Mouse (Mus musculus) fibroblast of lung, adult 2 months (primary cell): ENCODE data around the gene Fam53b.
A peak's percentile ranks its signal among the peaks of the same experiment; 100 is the strongest.

Experiments used
- DNase-seq: peaks from one replicate; pipeline ENCODE4 v3.0.0-alpha.2; 2011; ENCODE audit warnings: low read depth

Fam53b gene

DNA sequence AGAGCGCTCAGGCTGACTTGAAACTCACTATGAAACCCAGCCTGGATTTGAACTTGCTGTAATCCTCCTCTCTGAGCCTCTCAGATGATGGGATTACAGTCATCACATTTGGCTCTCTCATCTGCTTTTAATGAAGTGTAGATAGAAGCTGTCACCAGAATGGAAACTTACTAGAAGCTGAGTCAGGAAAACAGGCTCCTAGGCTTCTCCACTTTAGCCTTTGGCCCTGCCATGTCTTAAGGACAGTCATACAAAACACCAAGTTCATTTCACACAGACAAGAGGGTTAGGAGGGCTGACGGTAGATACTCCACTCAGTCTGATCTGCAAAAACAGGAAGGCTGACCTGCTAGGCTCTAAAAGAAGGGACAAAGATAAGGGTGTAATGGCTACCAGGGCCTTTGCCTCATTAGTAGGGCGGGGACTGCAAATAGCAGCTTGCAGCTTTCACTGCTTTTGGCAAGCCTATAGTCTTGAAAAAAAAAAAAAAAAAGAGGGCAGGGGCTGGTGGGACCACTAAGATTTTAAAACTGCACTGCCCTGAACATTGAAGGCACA is 48.0 kb downstream of the Fam53b start:
- no peak for DNase-seq

DNA sequence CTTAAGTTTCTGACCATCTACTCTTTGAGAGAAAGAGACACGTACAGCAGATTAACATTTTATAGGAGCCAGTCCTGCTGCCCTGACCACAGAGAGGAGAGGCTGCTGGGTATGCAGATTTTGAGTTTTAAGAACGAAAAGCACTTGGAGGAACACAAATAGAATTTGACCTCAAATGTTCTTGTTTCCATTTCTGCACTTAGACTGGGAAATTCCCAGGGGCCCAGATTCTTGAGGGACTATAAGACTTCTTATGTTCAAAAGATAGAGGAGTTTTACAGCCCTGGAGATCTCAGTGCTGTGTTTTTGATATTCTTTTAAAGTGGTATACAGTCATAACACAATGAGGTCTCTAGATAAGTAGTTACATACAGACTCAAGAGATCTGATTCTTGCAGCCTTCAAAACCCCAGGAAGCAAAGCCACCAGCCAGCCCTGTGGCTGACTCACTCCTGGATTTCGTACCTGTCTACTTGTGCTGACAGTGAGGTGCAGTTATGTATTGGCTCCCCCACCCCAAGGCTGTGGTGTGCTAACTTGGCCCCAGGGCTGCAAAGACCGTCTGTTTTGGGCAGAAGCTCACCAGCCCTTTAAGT is 48.7 kb downstream of the Fam53b start:
- DNase-seq = no peak

DNA sequence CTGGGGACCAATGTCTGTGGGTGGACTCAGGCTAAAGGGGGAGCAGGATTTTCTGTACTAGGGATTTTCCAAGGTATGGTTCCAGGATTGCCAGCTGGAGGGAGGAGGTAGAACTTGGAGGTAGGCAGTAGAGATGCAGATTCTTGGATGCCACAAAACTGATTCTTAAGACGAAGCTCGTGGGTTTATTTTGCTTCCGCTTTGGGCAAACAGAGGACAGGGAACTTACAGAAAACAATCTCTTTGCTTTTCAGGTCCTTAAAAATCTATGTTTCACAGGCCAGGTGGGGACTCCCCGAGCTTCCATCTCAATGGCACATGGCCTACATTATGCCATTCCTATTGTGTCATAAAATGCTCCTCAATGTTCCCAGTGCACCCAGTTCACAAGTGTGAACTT is 49.4 kb downstream of the Fam53b start:
- no peak for DNase-seq

DNA sequence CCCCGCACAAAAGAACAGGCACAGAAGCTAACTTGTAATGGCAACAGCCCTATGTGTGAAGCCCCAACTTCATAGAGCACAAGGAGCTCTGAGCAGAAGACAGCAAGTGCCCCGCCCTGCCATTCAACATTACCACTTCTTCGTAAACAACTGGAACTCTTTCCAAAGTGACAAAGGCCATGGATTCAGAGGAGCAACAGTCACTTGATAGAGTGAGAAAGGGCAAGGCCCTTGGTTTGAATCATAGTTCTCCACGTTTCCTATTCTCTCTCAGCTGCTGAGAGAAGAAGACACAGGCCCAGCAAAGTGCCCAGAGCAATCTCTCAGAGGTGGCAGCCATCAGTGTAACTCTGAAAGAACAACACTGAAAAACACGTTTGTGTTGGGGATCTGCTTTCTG is 49.8 kb downstream of the Fam53b start:
- DNase-seq = no peak

DNA sequence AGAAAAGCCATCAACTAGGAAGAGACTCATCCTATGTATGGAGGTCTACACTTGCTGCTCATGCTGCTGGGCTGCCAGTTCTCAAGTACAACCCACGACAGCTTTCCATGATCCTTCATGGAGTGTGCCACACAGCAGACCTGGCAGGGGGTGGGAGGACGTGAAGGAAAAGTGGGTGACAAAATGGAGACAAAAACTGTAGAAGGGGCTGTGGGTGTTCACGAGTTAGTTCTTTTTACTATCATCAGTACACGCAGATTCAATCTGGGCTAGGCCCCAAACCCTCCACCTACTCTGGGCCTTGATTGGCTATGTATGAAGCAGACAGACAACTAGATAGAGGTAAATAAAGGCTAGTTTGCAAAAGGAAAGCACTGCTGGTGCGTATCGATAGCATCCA is 50.3 kb downstream of the Fam53b start:
- DNase-seq = no peak

DNA sequence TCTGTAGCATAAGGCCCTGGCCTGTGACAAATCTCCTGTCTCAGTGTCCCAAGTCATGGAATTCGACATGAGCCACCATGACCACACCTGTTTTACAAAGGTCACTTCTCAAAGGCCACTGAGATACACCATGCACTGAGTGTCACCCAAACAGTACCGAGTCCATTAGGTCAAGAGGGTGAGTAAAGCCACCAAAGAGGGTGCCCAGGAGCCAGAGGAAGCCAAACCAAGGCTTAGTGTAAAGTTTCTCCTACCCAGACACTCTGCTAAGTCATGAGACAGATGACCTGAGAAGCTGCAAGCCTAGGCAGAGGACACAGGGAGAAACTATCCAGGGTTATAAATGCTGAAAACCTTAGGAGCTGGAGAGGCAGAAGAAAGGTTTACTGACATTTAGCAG is 52.3 kb downstream of the Fam53b start:
- no peak for DNase-seq

DNA sequence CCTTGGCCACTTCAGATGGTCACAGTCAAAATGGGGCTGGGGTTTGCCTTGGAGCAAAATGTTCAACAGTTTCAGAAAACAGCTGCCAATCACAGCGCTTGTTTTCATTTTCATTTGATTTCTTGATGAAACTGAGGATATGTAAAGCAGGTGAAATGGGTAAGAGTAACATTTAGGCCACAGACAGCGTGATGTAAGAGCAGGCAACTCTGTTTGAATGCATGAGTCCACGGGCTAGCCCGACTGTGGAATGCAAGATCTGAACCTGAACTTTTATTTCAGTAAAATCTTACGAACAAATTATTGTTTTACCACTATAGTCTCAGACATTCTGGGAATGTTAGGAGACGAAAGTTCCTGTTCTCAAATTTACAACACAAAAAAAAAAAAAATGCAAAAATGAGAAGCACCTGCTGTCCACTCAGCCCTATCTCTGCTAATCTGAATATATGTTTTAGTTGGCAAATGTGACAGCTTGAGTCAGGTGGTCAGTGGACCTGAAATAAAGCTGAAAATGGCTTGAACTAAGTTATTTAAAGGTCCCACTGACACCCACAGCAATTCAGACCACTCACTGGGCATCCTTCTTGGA is 53.0 kb downstream of the Fam53b start:
- DNase-seq = no peak

DNA sequence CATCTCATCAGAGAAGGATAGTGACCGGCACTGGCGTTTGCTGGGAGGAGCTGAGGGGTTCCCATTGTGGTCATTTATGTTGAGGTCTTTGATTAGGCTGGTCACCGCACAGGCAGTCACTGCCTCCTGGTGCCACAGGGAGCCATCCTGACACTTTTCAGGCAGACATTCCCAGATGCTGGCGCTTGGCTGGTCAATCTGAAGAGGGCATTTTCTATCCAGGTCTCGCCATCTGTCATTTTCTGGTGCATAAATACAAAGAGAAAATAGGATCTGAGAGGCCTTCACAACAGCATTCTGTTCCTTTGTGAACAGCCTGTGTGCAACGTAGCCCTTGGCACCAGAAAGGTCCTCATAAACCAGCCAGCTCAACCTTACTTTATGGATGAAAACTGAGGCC is 53.8 kb downstream of the Fam53b start:
- DNase-seq = no peak

DNA sequence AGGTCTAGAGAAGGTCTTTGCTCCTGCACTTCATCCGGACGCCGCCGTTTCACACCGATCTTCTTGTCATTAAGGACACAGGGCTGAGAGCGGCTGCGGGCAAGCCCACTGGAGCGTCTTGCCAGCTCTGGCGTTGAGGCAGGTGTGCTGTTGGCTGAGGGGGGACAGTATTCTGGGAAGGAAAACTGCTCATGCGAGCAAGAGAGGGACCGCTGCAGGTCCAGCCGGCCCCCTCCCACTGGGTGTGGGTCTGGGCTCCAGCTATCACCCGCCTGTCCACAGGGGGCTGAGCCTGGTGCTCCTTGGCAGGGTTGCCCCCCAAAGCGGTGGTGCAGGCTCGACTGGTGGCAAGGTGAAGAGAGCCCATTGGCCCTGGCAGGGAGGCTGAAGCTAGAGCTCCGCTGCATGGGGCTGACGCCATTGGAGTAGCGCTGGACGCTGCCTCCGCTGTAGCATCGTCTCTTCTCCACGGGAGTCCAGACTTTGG is 54.2 kb downstream of the Fam53b start:
- no peak for DNase-seq

DNA sequence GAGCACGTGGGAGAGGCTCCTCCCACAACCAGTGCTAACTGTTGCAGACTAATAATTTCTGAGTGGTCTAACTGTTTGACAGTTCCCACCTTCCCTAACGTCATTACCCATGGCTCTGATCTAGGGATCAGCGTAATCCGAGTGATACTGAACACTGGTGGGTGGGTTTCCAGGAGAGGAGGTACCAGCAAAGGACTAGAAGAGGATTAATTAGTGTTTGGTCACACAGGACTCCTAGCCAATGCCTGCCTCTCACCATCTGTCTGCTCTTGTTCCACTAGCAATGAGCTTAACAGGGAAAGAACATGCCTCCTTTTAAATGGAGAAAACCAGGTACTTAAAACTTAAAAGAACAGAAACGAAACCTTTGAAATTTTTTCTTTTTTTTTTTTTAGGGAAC is 54.8 kb downstream of the Fam53b start:
- DNase-seq = no peak

DNA sequence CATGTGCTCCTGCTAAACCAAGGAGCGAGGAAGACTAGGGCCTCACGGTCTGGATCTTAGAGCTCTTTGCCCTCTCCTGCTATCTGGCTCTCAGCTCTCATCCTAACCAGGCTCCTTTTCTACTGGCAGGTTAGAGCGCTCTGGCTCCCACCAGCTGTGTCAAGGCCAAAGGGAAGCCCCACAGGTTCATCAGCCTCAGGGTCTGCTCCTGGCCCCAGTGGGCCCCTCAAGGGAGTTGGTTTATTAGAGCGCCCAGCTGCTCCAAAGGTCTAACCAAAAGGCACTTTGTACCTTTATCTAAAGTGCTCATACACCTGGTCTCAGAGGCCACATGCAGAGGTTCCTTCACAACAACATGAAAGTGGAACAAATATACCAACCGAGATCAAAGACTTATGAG is 57.4 kb downstream of the Fam53b start:
- DNase-seq = no peak

DNA sequence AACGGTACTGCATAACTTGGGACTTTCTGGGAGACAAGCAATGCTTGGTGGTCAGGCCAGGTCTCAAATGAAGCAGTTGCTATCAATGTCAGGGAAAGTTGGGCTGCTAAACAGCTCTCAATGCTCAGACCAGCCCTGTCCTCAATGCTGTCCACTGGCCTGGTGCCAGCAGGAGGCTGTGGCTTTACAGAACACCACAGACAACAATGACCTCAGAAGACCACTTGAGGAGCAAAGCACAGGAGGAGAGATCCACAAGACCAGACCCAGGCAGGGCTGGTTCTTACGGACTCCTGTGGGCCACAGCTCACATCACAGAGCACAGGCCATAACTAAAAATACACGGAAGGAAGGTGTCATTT is 59.3 kb downstream of the Fam53b start:
- DNase-seq = no peak

DNA sequence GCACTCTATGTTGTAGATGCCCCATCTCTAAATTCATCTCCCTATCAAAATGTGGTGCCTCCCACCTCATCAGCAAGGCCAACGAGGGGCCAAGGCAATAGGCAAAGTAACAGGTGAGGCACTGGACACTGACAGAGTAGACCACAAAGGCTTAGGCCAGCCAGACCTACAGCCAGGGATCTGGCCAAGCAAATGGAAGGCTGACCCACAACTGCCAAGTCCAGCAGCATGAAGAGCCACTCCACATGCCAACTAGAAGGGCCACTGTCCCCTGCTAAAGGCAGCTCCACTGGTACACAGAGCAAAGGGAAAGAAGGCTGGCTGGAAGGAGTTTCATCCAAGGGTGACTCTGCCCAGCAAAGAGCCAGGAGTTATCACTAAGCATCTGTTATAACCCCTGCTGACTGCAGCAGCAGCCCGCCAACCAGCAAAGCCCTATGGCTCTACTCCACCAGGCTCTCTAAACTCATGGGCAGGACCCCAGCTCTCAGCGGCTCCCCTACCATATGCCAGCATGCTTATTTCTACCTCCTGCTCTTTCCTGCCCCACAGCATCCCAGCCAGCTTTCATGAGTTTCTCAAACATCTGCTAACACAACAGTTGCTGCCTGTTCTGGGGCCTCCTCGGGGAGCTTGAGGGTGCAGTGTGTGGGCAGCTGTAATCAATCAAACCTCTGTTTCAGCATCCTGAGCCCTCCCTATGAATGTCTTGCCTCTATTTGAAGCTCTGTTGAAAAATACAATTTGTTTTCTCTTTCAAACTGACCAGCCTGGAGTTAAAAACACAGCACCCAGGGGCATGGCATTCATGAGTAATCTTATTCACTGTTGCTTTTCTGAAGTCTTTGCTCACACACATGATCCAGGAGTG is 59.9 kb downstream of the Fam53b start:
- DNase-seq = peak; percentile 69

DNA sequence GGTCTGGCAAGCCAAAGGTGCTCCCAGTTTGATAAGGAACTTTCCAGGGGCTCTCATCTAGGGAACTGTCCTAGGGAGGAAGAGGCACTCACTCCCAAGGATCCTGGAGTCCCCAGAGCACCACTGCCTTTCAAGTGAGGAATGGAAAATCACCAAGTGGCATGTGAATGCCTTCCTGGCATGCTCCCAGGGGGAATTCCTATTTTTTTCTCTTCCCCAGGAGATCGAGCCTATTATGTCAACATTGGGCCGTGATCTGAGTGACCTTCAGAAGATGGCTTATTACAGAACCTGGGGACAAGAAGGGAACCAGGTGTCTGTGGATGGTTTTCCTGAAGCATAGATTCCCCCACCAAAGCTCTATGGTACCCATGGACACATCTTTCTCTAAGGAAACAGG is 62.0 kb downstream of the Fam53b start:
- no peak for DNase-seq

DNA sequence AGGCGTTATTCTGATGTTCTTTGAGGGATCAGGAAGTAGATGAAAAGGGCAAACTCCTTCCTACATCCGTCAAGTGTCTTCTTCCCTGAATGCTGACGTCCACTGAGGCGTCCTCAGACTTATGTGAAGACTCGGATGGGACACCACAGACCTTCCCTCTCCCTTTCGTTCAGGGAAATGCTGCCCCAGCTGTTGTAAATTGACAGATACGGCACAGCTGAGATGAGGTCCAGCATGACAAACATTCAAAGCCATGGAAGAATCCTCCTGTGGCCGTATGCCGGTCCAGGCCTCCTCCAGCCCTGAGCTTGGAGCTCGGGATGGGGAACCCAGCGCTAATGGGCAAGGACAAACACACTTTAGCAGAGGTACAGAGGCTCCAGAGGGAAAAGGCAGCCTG is 64.2 kb downstream of the Fam53b start:
- DNase-seq = no peak

DNA sequence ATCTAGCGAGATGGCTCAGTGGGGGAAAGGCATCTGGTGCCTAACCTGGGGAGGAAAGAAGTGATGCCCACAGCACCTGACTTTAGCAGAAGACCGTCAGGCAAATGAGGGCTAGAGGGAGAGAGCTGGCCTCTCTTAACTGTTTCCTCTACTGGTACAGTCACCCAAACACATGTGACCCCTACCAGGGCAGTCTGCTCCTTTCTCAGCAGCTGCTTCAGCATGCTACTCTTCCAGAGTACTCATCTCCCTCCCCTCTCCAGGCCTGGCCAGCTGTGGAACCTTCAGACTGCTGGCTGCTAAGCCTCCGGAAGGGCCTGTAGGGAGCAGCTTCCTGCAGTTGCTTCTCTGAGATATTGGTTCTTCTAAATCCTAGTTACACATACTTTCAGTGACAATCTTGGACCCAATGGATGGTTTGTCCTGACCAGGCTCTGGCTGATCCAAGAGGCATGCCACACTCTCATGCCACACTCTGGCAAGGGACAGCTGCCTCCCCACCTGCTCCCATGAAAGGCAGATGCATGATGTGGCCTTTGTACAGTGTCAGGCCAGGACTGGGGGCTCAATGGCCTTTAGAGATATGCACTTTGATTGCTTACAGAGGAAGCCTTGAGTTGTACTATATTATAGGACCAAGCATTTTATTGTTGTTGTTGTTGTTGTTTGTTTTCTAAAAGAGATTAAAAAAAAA is 65.5 kb downstream of the Fam53b start:
- DNase-seq = no peak

DNA sequence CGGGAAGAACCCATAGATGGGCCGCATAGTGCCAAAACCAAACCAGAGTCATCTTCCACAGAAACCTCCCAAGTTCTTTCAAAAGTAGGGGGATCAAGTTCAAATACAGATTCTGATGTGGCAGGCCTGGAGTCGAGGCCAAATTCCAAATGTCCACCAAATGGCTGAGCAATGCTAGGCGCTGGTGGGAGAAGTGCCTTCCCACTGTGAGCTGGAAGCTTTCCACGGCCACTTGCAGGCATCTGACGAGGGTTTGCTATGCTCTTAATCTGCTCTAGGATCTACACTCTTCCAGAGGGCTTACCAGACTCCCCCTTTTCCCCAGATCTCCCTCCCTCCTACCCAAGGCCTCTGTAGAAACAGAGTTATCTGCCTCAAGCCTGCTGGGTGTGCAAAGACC is 66.6 kb downstream of the Fam53b start:
- DNase-seq = no peak

DNA sequence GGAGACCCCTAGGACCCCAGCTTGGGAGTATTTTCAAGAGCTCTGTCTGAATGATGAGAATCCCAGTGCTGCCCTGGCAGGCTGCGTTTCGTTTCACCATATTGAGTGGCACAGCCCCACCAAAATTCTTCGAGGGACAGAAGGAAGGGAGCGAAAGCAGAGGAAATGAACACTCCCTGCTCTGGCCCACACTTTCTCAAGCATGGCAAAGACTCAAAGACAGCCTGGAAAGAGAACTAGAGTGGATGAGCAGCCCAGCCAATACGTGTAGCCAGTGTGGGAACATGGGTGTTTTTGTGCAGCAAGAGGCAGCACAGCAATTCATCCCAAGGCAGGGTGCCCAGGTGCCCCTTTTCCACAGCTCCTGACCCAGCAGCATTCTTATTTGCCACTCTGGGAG is 70.8 kb downstream of the Fam53b start:
- no peak for DNase-seq

DNA sequence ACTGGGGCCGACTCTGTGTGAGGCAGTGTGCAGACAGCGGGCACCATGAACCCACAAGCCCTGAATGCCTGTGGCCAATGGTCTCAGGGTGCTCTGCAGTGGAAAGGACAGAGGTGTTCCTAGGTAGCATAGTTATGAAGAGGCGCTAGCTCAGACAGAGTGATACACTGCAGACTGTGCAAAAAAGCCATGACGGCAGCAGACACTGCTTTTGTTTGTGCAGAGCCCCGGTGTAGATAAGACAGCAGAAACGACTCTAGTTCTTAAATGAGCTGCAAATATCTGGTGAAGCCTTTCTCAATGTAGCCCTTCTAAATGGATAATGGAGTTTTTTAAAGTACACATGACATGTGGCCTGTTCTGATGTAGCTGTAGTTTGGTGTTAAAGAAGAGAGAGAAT is 73.9 kb downstream of the Fam53b start:
- DNase-seq = no peak

DNA sequence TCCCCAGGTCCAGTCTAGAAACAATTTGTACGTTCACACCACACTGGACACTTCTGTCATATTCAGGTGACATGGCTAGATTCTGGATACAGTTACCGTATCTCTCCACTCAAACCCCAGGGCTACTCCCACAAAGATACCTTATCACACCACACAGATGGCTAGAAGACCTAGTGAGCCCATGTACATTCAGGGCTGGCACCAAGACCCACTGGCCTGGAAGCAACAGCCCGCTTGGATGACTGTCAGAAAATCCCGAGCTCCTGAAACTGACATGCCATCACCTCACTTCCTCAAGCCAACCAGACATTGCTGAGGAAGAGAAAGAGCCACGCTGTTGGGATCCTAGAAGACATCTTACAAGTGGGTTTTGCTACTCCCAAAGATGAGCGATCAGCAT is 74.8 kb downstream of the Fam53b start:
- DNase-seq = no peak

DNA sequence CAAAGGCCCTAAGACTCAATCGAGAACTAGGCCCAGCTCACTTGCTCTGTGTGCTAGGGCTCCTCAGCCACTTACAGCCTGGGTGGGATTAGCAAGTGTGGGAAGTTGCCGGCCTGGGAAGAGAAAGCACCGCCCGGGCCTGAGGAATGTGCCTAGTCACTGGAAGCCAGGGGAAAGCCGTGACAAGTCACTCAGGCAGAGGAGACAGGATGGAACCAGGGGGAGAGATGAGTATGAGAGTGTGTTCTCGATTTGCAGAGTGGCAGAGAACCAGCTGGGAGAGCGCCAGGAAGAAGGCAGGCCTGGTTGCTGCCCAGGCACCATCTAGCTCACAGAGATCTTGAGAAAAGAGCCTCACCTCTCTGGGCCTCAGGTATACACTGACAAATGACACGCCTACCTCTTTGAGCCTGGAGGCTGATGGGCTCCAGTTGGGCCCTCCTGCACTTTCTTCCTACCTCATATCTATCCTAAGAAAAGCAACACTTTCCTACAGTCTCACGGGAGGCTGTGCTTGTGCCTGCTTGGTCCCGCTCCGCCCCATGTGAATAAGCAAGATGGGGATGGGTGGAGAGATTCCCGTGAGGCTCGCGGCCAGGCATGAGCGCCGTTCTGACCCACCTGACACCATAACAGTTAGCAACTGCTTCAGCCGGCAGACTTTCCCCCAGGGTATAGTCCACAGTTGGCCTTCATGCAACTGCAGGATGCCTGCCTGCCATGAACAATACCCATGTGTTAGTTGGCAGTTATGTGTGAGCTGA is 77.4 kb downstream of the Fam53b start:
- peak; percentile 84 for DNase-seq

DNA sequence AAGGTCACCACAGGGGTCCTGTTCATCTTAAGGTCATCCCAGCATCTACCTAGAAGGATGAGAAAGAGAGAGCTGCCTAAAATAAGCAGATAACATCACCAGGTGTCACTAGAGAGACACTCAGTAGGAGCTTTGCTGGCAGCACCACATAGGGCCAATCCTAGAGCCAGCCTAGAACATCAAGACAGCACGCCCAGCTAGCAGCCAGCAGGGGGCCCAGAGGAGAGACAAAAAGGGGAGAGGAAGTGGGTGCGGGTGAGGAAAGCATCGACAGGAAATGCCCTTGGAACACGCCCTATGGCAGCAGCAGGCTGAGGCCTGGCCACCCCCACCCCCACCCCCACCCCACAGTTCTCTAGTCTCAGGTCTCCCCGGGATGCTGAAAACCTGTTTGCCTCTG is 78.5 kb downstream of the Fam53b start:
- no peak for DNase-seq
